Mouse (Mus musculus) spleen, adult 2 months (tissue): ENCODE results near the gene Smarcc2.

Source experiments
- CTCF ChIP-seq: fragments of 200-500 bp; IDR thresholded peaks from 2 replicates; pipeline ENCODE4 v1.5.1; 2011; ENCODE audit warnings: mild to moderate bottlenecking, inconsistent platforms; ENCODE audit not compliant: insufficient read depth, insufficient read length, insufficient replicate concordance; ENCODE audit errors: extremely low read depth
- POLR2A ChIP-seq: fragments of 200-500 bp; IDR thresholded peaks from 2 replicates; pipeline ENCODE4 v1.6.1; 2011; ENCODE audit warnings: low read depth, low read length, inconsistent platforms

- TF ChIP-seq CTCF, result no peak
- no peak for TF ChIP-seq POLR2A
Observed at GRCm38 (mm10) chr10:128436376-128436775, 22.7 kb upstream of the Smarcc2 start.
